Mouse (Mus musculus): ENCODE measurements around the gene 1810024B03Rik. TPM values are rescaled to one million over a fixed set of nuclear protein-coding genes. Genes with fewer than 3 reads are reported as not detected.

1810024B03Rik gene
- polyA plus RNA-seq, 1 experiment from 2014 or later: 1.9 TPM

GRCm38 (mm10) chr2:127248334-127249004, 40.4 kb upstream of the 1810024B03Rik start:
- H3K9ac ChIP-seq (ENCODE audit: low read length): peak overlapping the region; percentile 76
- H3K27me3 ChIP-seq (ENCODE audit: control insufficient read depth, insufficient read depth, low read length): no peaks in the 10 kb centered on the region
- ATAC-seq (ENCODE audit: insufficient read depth, low FRiP score, low TSS enrichment) (peak; percentile 64), DNase-seq (ENCODE audit: low spot score) (peak; percentile 37)
- 1% methylated on average over 39 of the region's 39 CpGs for WGBS
- peak overlapping the region; percentile 99 for H3K4me2 ChIP-seq (ENCODE audit: low read depth)
- peaks cover 8% of the 10 kb centered on the region; the same call in 1 of the 2 replicates for H3K36me3 ChIP-seq (ENCODE audit: control insufficient read depth, insufficient read depth, low read length)
- no peaks in the 10 kb centered on the region for H3K9me3 ChIP-seq (ENCODE audit: control insufficient read depth, low read length)
- peak overlapping the region; percentile 0; the same call in 1 of the 2 replicates for H3K27ac ChIP-seq (ENCODE audit: low read depth, low read length)
- 0 out of 2 replicates have a peak, but pooled peaks cover 15% of the 10 kb centered on the region for H3K4me1 ChIP-seq (ENCODE audit: control insufficient read depth, insufficient read depth, low read length)
- peak overlapping the region; percentile 74 for H3K4me3 ChIP-seq (ENCODE audit: low read depth, low read length)

DNA sequence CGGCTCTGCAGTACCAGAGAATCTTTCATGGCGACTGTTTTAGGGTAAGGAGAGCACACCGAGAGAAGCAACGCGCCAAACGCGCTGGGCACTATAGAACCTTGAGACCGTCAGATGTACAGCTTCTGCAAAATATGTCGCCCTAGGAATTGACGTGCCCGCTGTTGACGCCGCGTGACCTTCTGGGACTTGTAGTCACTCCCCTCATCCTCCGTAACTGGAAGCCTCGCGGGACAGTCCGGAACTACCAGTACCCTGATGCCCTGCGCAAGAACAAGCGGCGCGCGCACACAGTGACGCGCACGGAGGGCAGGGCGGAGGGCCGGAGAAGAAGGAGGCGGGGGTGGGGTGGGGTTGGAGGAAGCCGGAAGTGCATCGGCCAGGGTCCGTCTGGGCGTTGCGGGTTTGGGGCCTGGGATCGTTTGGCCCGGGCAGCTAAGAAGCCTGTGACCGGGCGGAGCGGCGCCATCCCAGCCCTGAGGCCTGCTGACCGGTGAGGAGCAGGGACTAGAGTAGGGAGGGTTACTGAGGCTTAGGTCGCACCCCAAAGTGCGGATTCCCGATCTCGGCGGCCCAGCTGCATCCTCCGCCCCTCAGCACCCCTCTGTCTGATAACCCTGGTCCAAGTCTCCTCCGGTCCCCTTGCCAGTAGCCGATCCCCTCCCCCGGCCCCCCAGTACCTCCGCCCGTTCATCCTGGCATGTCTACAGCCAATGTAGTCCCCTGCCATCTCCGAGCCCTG, 39.7 kb upstream of the 1810024B03Rik start, which contains the start of the genes Ciao1 and Tmem127:
TSS of gene Ciao1 (minus strand) at position 225 of the 742 bp plus-strand sequence.
TSS of gene Tmem127 (plus strand) at position 317 of the 742 bp plus-strand sequence.
- H3K27ac ChIP-seq (ENCODE audit: low read depth, low read length): peak within 1 kb of the TSS; percentile 53; the same call in 1 of the 2 replicates
- H3K9me3 ChIP-seq (ENCODE audit: control insufficient read depth, low read length): no peaks in the 10 kb centered on the region
- H3K9ac ChIP-seq (ENCODE audit: low read length): peak within 1 kb of the TSS; percentile 80
- under 1% methylated on average over 53 of the region's 53 CpGs for whole genome bisulfite sequencing
- peak; percentile 98 for ATAC-seq (ENCODE audit: insufficient read depth, low FRiP score, low TSS enrichment)
- peak; percentile 100 for DNase-seq (ENCODE audit: low spot score)
- H3K4me2 ChIP-seq (ENCODE audit: low read depth): peak within 1 kb of the TSS; percentile 99
- peak within 1 kb of the TSS; percentile 74 for H3K4me3 ChIP-seq (ENCODE audit: low read depth, low read length)
- H3K27me3 ChIP-seq (ENCODE audit: control insufficient read depth, insufficient read depth, low read length): no peaks in the 10 kb centered on the region
- H3K4me1 ChIP-seq (ENCODE audit: control insufficient read depth, insufficient read depth, low read length): 0 out of 2 replicates have a peak, but pooled peaks cover 15% of the 10 kb centered on the region
- peaks cover 8% of the 10 kb centered on the region; the same call in 1 of the 2 replicates for H3K36me3 ChIP-seq (ENCODE audit: control insufficient read depth, insufficient read depth, low read length)

DNA sequence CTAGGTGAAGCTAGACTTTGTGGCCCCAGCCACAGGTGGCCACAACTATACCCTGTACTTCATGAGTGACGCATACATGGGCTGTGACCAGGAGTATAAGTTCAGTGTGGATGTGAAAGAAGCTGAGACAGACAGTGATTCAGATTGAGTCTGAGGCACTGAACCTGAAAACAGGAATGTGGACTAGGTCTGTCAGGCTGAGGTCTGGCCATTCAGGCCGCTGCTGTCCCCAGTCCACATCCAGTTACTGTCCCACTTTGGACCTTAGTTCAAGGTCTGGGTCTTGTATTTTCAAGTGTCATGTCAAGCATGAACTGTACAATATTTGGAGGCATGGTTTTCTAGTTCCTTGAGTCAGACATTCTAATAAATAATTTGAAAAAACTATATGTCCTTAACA, 32.0 kb upstream of the 1810024B03Rik start:
- Histone ChIP-seq H3K4me2 (ENCODE audit: low read depth) (no peak overlapping the region), H3K27ac (ENCODE audit: low read depth, low read length) (no peak overlapping the region), H3K27me3 (ENCODE audit: control insufficient read depth, insufficient read depth, low read length) (no peaks in the 10 kb centered on the region), H3K9ac (ENCODE audit: low read length) (no peak overlapping the region), H3K36me3 (ENCODE audit: control insufficient read depth, insufficient read depth, low read length) (peaks cover 33% of the 10 kb centered on the region), H3K4me3 (ENCODE audit: low read depth, low read length) (no peak overlapping the region), H3K9me3 (ENCODE audit: control insufficient read depth, low read length) (no peaks in the 10 kb centered on the region), H3K4me1 (ENCODE audit: control insufficient read depth, insufficient read depth, low read length) (no peaks in the 10 kb centered on the region)
- DNase-seq (ENCODE audit: low spot score) (no peak), ATAC-seq (ENCODE audit: insufficient read depth, low FRiP score, low TSS enrichment) (no peak)
- 100% methylated on average over 2 of the region's 2 CpGs for WGBS

DNA sequence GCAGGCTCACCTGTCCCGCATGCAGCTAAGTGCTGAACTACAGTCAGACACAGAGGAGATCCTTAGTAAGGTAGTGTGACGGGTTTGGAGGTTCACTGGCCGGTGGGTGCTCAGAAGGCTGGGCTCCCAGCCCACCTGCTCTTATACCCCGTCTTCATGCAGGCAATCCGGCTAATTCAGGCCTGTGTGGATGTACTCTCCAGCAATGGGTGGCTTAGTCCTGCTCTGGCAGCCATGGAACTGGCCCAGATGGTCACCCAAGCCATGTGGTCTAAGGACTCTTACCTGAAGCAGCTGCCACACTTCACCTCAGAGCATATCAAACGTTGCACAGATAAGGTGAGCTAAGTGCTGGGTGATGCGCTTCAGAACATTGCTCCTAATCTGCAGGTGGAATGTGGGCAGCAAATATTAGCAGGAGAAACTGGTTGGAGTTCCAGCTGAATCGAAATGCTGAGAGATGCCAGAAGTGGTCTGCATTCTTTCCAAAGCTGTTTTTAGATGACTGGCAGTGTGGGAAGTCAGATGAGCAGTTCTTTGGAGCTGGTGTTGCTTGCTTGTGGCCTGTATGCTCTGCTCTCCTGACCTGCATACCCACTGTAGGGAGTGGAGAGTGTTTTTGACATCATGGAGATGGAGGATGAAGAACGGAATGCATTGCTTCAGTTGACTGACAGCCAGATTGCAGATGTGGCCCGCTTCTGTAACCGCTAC, 30.0 kb upstream of the 1810024B03Rik start:
- Histone ChIP-seq H3K4me1 (ENCODE audit: control insufficient read depth, insufficient read depth, low read length) (no peaks in the 10 kb centered on the region), H3K27ac (ENCODE audit: low read depth, low read length) (no peak overlapping the region), H3K27me3 (ENCODE audit: control insufficient read depth, insufficient read depth, low read length) (no peaks in the 10 kb centered on the region), H3K9ac (ENCODE audit: low read length) (no peak overlapping the region), H3K36me3 (ENCODE audit: control insufficient read depth, insufficient read depth, low read length) (peaks cover 38% of the 10 kb centered on the region), H3K9me3 (ENCODE audit: control insufficient read depth, low read length) (no peaks in the 10 kb centered on the region), H3K4me3 (ENCODE audit: low read depth, low read length) (no peak overlapping the region), H3K4me2 (ENCODE audit: low read depth) (no peak overlapping the region)
- ATAC-seq (ENCODE audit: insufficient read depth, low FRiP score, low TSS enrichment) (no peak), DNase-seq (ENCODE audit: low spot score) (no peak)
- 95% methylated on average over 11 of the region's 11 CpGs for WGBS

- no peaks in the 10 kb centered on the region for H3K27me3 ChIP-seq (ENCODE audit: control insufficient read depth, insufficient read depth, low read length)
- no peak overlapping the region for H3K27ac ChIP-seq (ENCODE audit: low read depth, low read length)
- peaks cover 56% of the 10 kb centered on the region for H3K36me3 ChIP-seq (ENCODE audit: control insufficient read depth, insufficient read depth, low read length)
- H3K4me1 ChIP-seq (ENCODE audit: control insufficient read depth, insufficient read depth, low read length): no peaks in the 10 kb centered on the region
- ATAC-seq (ENCODE audit: insufficient read depth, low FRiP score, low TSS enrichment): no peak
- H3K4me3 ChIP-seq (ENCODE audit: low read depth, low read length): no peak overlapping the region
- no peak for DNase-seq (ENCODE audit: low spot score)
- no peak overlapping the region for H3K9ac ChIP-seq (ENCODE audit: low read length)
- no peak overlapping the region for H3K4me2 ChIP-seq (ENCODE audit: low read depth)
- H3K9me3 ChIP-seq (ENCODE audit: control insufficient read depth, low read length): no peaks in the 10 kb centered on the region
- 96% methylated on average over 3 of the region's 3 CpGs for WGBS
Measured at GRCm38 (mm10) chr2:127225261-127225660, 17.2 kb upstream of the 1810024B03Rik start.

DNA sequence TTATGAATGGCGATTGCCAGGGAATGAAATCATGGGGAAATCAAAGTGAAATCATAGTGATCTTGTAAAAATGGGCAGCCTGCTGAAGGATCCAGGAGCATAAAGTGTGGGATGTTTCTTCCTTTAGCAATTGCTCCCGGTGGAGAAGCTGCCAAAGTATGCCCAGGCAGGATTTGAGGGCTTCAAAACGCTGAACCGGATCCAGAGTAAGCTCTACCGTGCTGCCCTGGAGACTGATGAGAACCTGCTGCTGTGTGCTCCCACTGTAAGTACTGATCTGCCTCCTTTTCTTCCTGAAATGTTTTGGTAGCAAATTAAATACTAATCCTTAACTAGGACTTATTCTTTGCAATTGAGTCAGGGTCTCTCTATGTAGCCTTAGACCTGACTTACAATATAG, 9.7 kb upstream of the 1810024B03Rik start:
- Histone ChIP-seq H3K9me3 (ENCODE audit: control insufficient read depth, low read length) (no peaks in the 10 kb centered on the region), H3K36me3 (ENCODE audit: control insufficient read depth, insufficient read depth, low read length) (peaks cover 41% of the 10 kb centered on the region), H3K4me2 (ENCODE audit: low read depth) (no peak overlapping the region), H3K27ac (ENCODE audit: low read depth, low read length) (no peak overlapping the region), H3K4me1 (ENCODE audit: control insufficient read depth, insufficient read depth, low read length) (no peaks in the 10 kb centered on the region), H3K4me3 (ENCODE audit: low read depth, low read length) (no peak overlapping the region), H3K27me3 (ENCODE audit: control insufficient read depth, insufficient read depth, low read length) (no peaks in the 10 kb centered on the region), H3K9ac (ENCODE audit: low read length) (no peak overlapping the region)
- ATAC-seq (ENCODE audit: insufficient read depth, low FRiP score, low TSS enrichment): no peak
- DNase-seq (ENCODE audit: low spot score): no peak
- whole genome bisulfite sequencing: 96% methylated on average over 5 of the region's 5 CpGs

DNA sequence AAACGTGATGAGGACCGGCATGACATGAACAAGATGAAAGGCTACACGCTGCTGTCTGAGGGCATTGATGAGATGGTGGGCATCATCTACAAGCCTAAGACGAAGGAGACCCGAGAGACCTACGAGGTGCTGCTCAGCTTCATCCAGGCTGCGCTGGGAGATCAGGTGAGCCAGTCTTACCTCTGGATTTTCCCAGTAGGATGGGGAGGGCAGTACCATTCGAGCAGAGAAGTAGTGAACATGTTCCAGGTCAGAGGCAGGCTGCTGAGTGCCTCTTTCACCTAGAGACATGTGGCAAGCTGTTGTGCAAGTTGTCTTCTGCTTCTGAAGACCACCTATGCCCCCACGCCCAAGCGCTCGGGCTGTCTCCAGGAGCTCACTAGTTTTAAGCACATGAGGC, 2.6 kb upstream of the 1810024B03Rik start:
- Histone ChIP-seq H3K9me3 (ENCODE audit: control insufficient read depth, low read length) (no peaks in the 10 kb centered on the region), H3K4me3 (ENCODE audit: low read depth, low read length) (no peak overlapping the region), H3K9ac (ENCODE audit: low read length) (no peak overlapping the region), H3K27ac (ENCODE audit: low read depth, low read length) (no peak overlapping the region), H3K4me2 (ENCODE audit: low read depth) (no peak overlapping the region), H3K27me3 (ENCODE audit: control insufficient read depth, insufficient read depth, low read length) (no peaks in the 10 kb centered on the region), H3K4me1 (ENCODE audit: control insufficient read depth, insufficient read depth, low read length) (peaks cover 7% of the 10 kb centered on the region; the same call in 1 of the 2 replicates), H3K36me3 (ENCODE audit: control insufficient read depth, insufficient read depth, low read length) (peaks cover 16% of the 10 kb centered on the region)
- ATAC-seq (ENCODE audit: insufficient read depth, low FRiP score, low TSS enrichment): no peak
- 94% methylated on average over 11 of the region's 11 CpGs for WGBS
- no peak for DNase-seq (ENCODE audit: low spot score)

DNA sequence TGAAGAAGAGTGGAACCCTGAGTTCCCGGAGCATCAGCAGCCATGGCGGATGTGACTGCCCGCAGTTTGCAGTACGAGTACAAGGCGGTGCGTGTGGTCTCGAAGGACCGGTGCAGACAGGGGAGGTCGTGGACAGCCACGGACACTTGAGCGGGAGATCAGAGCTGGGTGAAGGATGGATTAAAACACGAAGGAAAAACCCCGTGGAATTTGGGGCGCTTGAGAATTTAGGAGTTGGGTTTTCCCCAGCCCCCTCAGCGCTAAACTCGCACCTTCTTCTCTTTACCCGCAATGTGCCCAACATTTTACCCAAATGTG, 331 bp upstream of the 1810024B03Rik start:
- WGBS: under 1% methylated on average over 17 of the region's 17 CpGs
- H3K4me3 ChIP-seq (ENCODE audit: low read depth, low read length): peak overlapping the region; percentile 56
- H3K9ac ChIP-seq (ENCODE audit: low read length): peak overlapping the region; percentile 68
- H3K36me3 ChIP-seq (ENCODE audit: control insufficient read depth, insufficient read depth, low read length): peaks cover 13% of the 10 kb centered on the region
- peaks cover 7% of the 10 kb centered on the region; the same call in 1 of the 2 replicates for H3K4me1 ChIP-seq (ENCODE audit: control insufficient read depth, insufficient read depth, low read length)
- H3K27ac ChIP-seq (ENCODE audit: low read depth, low read length): no peak overlapping the region
- H3K27me3 ChIP-seq (ENCODE audit: control insufficient read depth, insufficient read depth, low read length): no peaks in the 10 kb centered on the region
- no peaks in the 10 kb centered on the region for H3K9me3 ChIP-seq (ENCODE audit: control insufficient read depth, low read length)
- H3K4me2 ChIP-seq (ENCODE audit: low read depth): peak overlapping the region; percentile 72
- DNase-seq (ENCODE audit: low spot score) (no peak), ATAC-seq (ENCODE audit: insufficient read depth, low FRiP score, low TSS enrichment) (peak; percentile 76)
